Mouse (Mus musculus): Measurements from ENCODE around the gene Tlr7.

- no peak for TF ChIP-seq GATA1 (IDR thresholded peaks at IDR 0.05; ENCODE audit: borderline replicate concordance, low read length)
- TF ChIP-seq FLI1 (IDR thresholded peaks at IDR 0.05; ENCODE audit: low read length) = no peak
Observed at GRCm38 (mm10) chrX:167340190-167340589, 9.8 kb upstream of the Tlr7 start.

Measured in megakaryocyte, embryonic 14.5 days (primary cell).